Mouse (Mus musculus) testis, adult 2 months (tissue): Measurements from ENCODE around the gene Bcl7a.

Experiments used
- CTCF ChIP-seq: fragments of 200-500 bp; IDR thresholded peaks from 2 replicates; pipeline ENCODE4 v1.5.1; 2012; ENCODE audit warnings: low read depth, mild to moderate bottlenecking, inconsistent platforms, low read length, moderate library complexity; ENCODE audit not compliant: control insufficient read depth, insufficient read depth, insufficient replicate concordance
- POLR2A ChIP-seq: fragments of 200-500 bp; IDR thresholded peaks from 2 replicates; pipeline ENCODE4 v1.6.1; 2012; ENCODE audit warnings: low read depth, mild to moderate bottlenecking, inconsistent platforms, low read length, moderate library complexity; ENCODE audit not compliant: control insufficient read depth

DNA sequence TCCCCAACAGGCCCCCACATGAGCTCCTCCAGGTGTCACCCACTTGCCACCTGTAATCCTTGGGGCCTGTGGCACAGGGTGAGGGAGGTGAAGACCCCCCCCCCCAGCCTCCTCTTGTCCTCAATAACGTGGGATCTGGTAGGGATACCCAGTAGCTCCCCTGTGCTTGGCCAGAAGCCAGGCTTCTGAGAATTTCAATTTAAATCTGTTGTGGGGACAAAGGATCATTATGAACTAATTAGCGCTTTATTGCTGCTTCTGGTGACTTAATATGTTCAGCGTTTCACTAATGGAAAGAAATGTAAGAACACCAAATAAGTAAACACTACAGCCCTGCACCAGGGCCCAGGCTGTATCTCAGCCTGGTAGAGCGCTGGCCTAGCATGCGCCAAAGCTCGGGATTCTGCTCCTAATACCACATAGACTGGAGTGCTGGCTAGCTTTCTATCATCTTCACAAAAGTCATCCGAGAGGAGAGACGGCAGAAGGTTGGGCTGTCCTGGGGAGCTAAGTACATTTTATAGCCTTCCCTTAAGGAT lies 43.1 kb upstream of the Bcl7a start:
- TF ChIP-seq POLR2A = no peak
- TF ChIP-seq CTCF = no peak
